In genomic region chr4:101146047-101146745, GRCm38 (mm10) we compare ENCODE assay signal across 8 mouse cellular contexts.
DNase-seq lines count a peak whose midpoint lies in the region; ATAC-seq and TF ChIP-seq lines count a peak whose summit lies in the region.

No protein-coding gene starts in this region.

- 0 out of 2 replicates have a peak overlapping the region, but pooled peaks have one; percentile 24 for H3K4me2 ChIP-seq in embryonic facial prominence, embryonic 15.5 days (replicated peaks)
- H3K4me2 ChIP-seq in heart, embryonic 15.5 days: 0 out of 2 replicates have a peak overlapping the region, but pooled peaks have one; percentile 26
- H3K4me2 ChIP-seq in liver, embryonic 13.5 days: no peak overlapping the region
- 0 out of 2 replicates have a peak overlapping the region, but pooled peaks have one; percentile 23 for H3K4me2 ChIP-seq in neural tube, embryonic 12.5 days (replicated peaks)

- peak; percentile 34 for TF ChIP-seq CTCF in bone marrow macrophage, adult 2 months (IDR thresholded peaks at IDR 0.05; ENCODE audit: low read depth, low read length)
- peak; percentile 40; the same call in 1 of the 2 replicates for TF ChIP-seq CTCF in testis, adult 2 months (IDR thresholded peaks at IDR 0.05; ENCODE audit: control insufficient read depth, insufficient read depth, insufficient replicate concordance, low read depth, low read length)

- H3K9ac ChIP-seq in embryonic facial prominence, embryonic 15.5 days: no peak overlapping the region
- no peak overlapping the region for H3K9ac ChIP-seq in heart, embryonic 15.5 days
- H3K9ac ChIP-seq in liver, embryonic 13.5 days: no peak overlapping the region
- no peak overlapping the region for H3K9ac ChIP-seq in neural tube, embryonic 12.5 days

- peak; percentile 49 to 71 for DNase-seq in CD8-positive naive resting alpha-beta T cell, adult 2 months (ENCODE audit: low read depth in 2 of 2, low spot score in 2 of 2)
- DNase-seq in kidney, postnatal 10 days: peak; percentile 84
- peak; percentile 26 for DNase-seq in liver, embryonic 13.5 days

- H3K36me3 ChIP-seq in embryonic facial prominence, embryonic 15.5 days: peaks cover 18% of the 10 kb centered on the region
- peaks cover 16% of the 10 kb centered on the region for H3K36me3 ChIP-seq in heart, embryonic 15.5 days
- peaks cover 9% of the 10 kb centered on the region; the same call in 1 of the 2 replicates for H3K36me3 ChIP-seq in liver, embryonic 13.5 days
- H3K36me3 ChIP-seq in neural tube, embryonic 12.5 days: peaks cover 8% of the 10 kb centered on the region; the same call in 1 of the 2 replicates
- H3K36me3 ChIP-seq in testis, adult 2 months (ENCODE audit: control insufficient read depth, insufficient read depth, low read length): no peaks in the 10 kb centered on the region

- H3K9me3 ChIP-seq in embryonic facial prominence, embryonic 15.5 days (replicated peaks): no peaks in the 10 kb centered on the region
- no peaks in the 10 kb centered on the region for H3K9me3 ChIP-seq in heart, embryonic 15.5 days (replicated peaks)
- no peaks in the 10 kb centered on the region for H3K9me3 ChIP-seq in liver, embryonic 13.5 days (replicated peaks)
- H3K9me3 ChIP-seq in neural tube, embryonic 12.5 days: no peaks in the 10 kb centered on the region

- ATAC-seq in embryonic facial prominence, embryonic 15.5 days (ENCODE audit: insufficient number of reproducible peaks, low FRiP score, low TSS enrichment, low read depth): peak; percentile 43; the same call in 1 of the 2 replicates
- no peak for ATAC-seq in heart, embryonic 15.5 days (replicated peaks; ENCODE audit: insufficient number of reproducible peaks, insufficient read depth, low FRiP score, low read depth)
- no peak for ATAC-seq in liver, embryonic 13.5 days (ENCODE audit: low read depth)
- peak; percentile 82 for ATAC-seq in neural tube, embryonic 12.5 days (ENCODE audit: low FRiP score, low read depth)

- no peak overlapping the region for H3K4me3 ChIP-seq in bone marrow macrophage, adult 2 months (ENCODE audit: insufficient read depth, low read length)
- no peak overlapping the region for H3K4me3 ChIP-seq in embryonic facial prominence, embryonic 15.5 days (replicated peaks)
- H3K4me3 ChIP-seq in heart, embryonic 15.5 days: no peak overlapping the region
- H3K4me3 ChIP-seq in liver, embryonic 13.5 days (replicated peaks): no peak overlapping the region
- no peak overlapping the region for H3K4me3 ChIP-seq in neural tube, embryonic 12.5 days
- H3K4me3 ChIP-seq in testis, adult 2 months (ENCODE audit: control insufficient read depth, low read depth, low read length): no peak overlapping the region

- TF ChIP-seq POLR2A in bone marrow macrophage, adult 2 months (IDR thresholded peaks at IDR 0.05; ENCODE audit: borderline replicate concordance, low read depth, low read length): no peak
- TF ChIP-seq POLR2A in testis, adult 2 months (IDR thresholded peaks at IDR 0.05; ENCODE audit: control insufficient read depth, low read depth, low read length): no peak

- H3K27me3 ChIP-seq in embryonic facial prominence, embryonic 15.5 days: no peaks in the 10 kb centered on the region
- H3K27me3 ChIP-seq in heart, embryonic 15.5 days: no peaks in the 10 kb centered on the region
- no peaks in the 10 kb centered on the region for H3K27me3 ChIP-seq in liver, embryonic 13.5 days
- H3K27me3 ChIP-seq in neural tube, embryonic 12.5 days (replicated peaks): no peaks in the 10 kb centered on the region
- H3K27me3 ChIP-seq in testis, adult 2 months (ENCODE audit: control insufficient read depth, insufficient read depth, low read length): no peaks in the 10 kb centered on the region

- H3K27ac ChIP-seq in bone marrow macrophage, adult 2 months (ENCODE audit: insufficient read depth, low read depth, low read length): no peak overlapping the region
- no peak overlapping the region for H3K27ac ChIP-seq in embryonic facial prominence, embryonic 15.5 days (replicated peaks)
- no peak overlapping the region for H3K27ac ChIP-seq in heart, embryonic 15.5 days
- no peak overlapping the region for H3K27ac ChIP-seq in liver, embryonic 13.5 days
- no peak overlapping the region for H3K27ac ChIP-seq in neural tube, embryonic 12.5 days
- no peak overlapping the region for H3K27ac ChIP-seq in testis, adult 2 months (ENCODE audit: control insufficient read depth, insufficient read depth, low read depth, low read length)

- peaks cover 5% of the 10 kb centered on the region; the same call in 1 of the 2 replicates for H3K4me1 ChIP-seq in bone marrow macrophage, adult 2 months (ENCODE audit: control insufficient read depth, insufficient read depth, low read length)
- peaks cover 2% of the 10 kb centered on the region; the same call in 1 of the 2 replicates for H3K4me1 ChIP-seq in embryonic facial prominence, embryonic 15.5 days
- H3K4me1 ChIP-seq in heart, embryonic 15.5 days (replicated peaks): peaks cover 2% of the 10 kb centered on the region; the same call in 1 of the 2 replicates
- H3K4me1 ChIP-seq in liver, embryonic 13.5 days (replicated peaks): no peaks in the 10 kb centered on the region; the same call in 1 of the 2 replicates
- peaks cover 4% of the 10 kb centered on the region; the same call in 1 of the 2 replicates for H3K4me1 ChIP-seq in neural tube, embryonic 12.5 days
- no peaks in the 10 kb centered on the region for H3K4me1 ChIP-seq in testis, adult 2 months (ENCODE audit: control insufficient read depth, insufficient read depth, low read length)

- WGBS in embryonic facial prominence, embryonic 15.5 days: 26% methylated on average over 9 of the region's 9 CpGs
- WGBS in heart, embryonic 15.5 days: 34% methylated on average over 9 of the region's 9 CpGs
- 31% methylated on average over 9 of the region's 9 CpGs for WGBS in liver, embryonic 13.5 days (ENCODE audit: insufficient replicate concordance)
- WGBS in neural tube, embryonic 12.5 days: 25% methylated on average over 9 of the region's 9 CpGs

Comparison
In these comparisons a context has a peak if more than half of its experiments do, and no peak if none do; other contexts are left out.
1. DNase-seq: peak in every context shown above with its lines; median percentile 84 in kidney, postnatal 10 days; 60 in CD8-positive naive resting alpha-beta T cell, adult 2 months; 26 in liver, embryonic 13.5 days.
2. ATAC-seq: peak in embryonic facial prominence, embryonic 15.5 days (single experiment) and neural tube, embryonic 12.5 days (single experiment); none in heart, embryonic 15.5 days (single experiment) and liver, embryonic 13.5 days (single experiment).